Mouse (Mus musculus) E14TG2a.4 (cell line): ENCODE results near the gene Grin2d.

Source experiments
- CTCF ChIP-seq: conservative IDR thresholded peaks from 2 replicates; pipeline ENCODE4 v1.5.1; 2014; ENCODE audit warnings: low read length
- NANOG ChIP-seq: IDR thresholded peaks from 2 replicates; pipeline ENCODE4 v1.6.1; 2014; ENCODE audit warnings: borderline replicate concordance, low read length, mixed read lengths
- POU5F1 ChIP-seq: IDR thresholded peaks from 2 replicates; pipeline ENCODE4 v1.6.1; 2014; ENCODE audit warnings: low read length, borderline replicate concordance

GRCm38 (mm10) chr7:45798511-45798836, 79.7 kb downstream of the Grin2d start:
- TF ChIP-seq CTCF: no peak
- no peak for TF ChIP-seq NANOG
- no peak for TF ChIP-seq POU5F1
